Mouse (Mus musculus) lung, embryonic 14.5 days (tissue): ENCODE data around the gene Commd1. TPM values are rescaled to one million over a fixed set of nuclear protein-coding genes. Genes with fewer than 3 reads are reported as not detected.

Experiments used
- ATAC-seq: fragments of 200-750 bp; cut with Nextera tagmentation; 2 replicates; pipeline ENCODE4 v1.8.0; 2017; ENCODE audit warnings: mild to moderate bottlenecking, moderate TSS enrichment, moderate library complexity; ENCODE audit not compliant: insufficient read depth
- DNase-seq: peaks from one replicate; pipeline ENCODE4 v3.0.0-alpha.2; 2015
- H3K27ac ChIP-seq: fragments of 300-500 bp; sonication (generic); 2 replicates; pipeline ENCODE4 v1.5.1; 2014; ENCODE audit warnings: low read depth, mild to moderate bottlenecking, moderate library complexity
- H3K27me3 ChIP-seq: fragments of 300-500 bp; sonication (generic); 2 replicates; pipeline ENCODE4 v1.6.1; 2014; ENCODE audit warnings: low read length, control low read depth; ENCODE audit not compliant: insufficient read depth
- H3K36me3 ChIP-seq: fragments of 300-500 bp; sonication (generic); 2 replicates; pipeline ENCODE4 v1.6.1; 2014; ENCODE audit warnings: control low read depth; ENCODE audit not compliant: insufficient read depth
- H3K4me1 ChIP-seq: fragments of 300-500 bp; sonication (generic); 2 replicates; pipeline ENCODE4 v1.6.1; 2014; ENCODE audit warnings: antibody characterized with exemption, control low read depth; ENCODE audit not compliant: insufficient read depth
- H3K4me2 ChIP-seq: fragments of 300-500 bp; sonication (generic); 2 replicates; pipeline ENCODE4 v1.6.1; 2014; ENCODE audit warnings: mild to moderate bottlenecking
- H3K4me3 ChIP-seq: fragments of 300-500 bp; sonication (generic); 2 replicates; pipeline ENCODE4 v1.5.1; 2014; ENCODE audit warnings: low read depth, low read length
- H3K9ac ChIP-seq: fragments of 300-500 bp; sonication (generic); 2 replicates; pipeline ENCODE4 v1.6.1; 2014
- H3K9me3 ChIP-seq: fragments of 300-500 bp; sonication (generic); 2 replicates; pipeline ENCODE4 v1.6.1; 2016; ENCODE audit warnings: low read depth, low read length, control low read depth
- CTCF ChIP-seq: IDR thresholded peaks from 2 replicates; pipeline ENCODE4 v1.5.1; 2016; ENCODE audit warnings: antibody characterized with exemption, low read depth
- WGBS: fragments of 180-500 bp; shearing (Covaris S2); extraction: QIAGEN DNeasy Blood & Tissue Kit; methylation state at CpG from one replicate; pipeline ENCODE4 v1.1.7; 2014; 5-methylcytosine and 5-hydroxymethylcytosine counted together
- polyA plus RNA-seq: library from polyadenylated mRNA; unstranded; fragments of >200 nt; fragmentation: Nextera tagmentation; extraction: Ambion mirVana; gene quantifications from 2 replicates; pipeline ENCODE4 v1.2.1, GENCODE M21; 2014

Commd1 gene
- polyA plus RNA-seq, 1 experiment from 2014 or later, result 422 TPM

DNA sequence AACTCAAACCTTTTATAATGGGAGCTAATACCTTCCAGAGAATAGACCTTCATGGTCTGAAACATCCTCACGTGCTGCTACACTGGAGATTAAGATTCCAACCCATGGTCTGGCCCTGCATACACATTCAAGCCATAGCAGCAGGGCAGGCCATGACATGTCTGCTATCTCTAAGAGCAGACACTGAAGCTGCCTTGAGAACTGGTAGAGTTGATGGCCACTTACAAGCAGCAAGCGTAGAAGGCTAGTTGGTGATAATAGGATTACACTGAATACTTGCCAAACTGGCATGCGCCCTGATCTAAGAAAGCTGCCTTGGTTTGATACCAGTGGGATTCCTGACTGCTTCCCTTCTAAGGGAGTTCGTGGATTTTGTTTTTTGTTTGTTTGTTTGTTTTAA is 68.4 kb downstream of the Commd1 start:
- Histone ChIP-seq H3K4me1 (no peaks in the 10 kb centered on the region), H3K27ac (no peak overlapping the region), H3K9ac (no peak overlapping the region), H3K9me3 (no peaks in the 10 kb centered on the region), H3K4me3 (no peak overlapping the region), H3K27me3 (no peaks in the 10 kb centered on the region), H3K4me2 (no peak overlapping the region), H3K36me3 (no peaks in the 10 kb centered on the region)
- DNase-seq (no peak), ATAC-seq (no peak)
- no peak for TF ChIP-seq CTCF
- 75% methylated on average over 4 of the region's 4 CpGs for WGBS

DNA sequence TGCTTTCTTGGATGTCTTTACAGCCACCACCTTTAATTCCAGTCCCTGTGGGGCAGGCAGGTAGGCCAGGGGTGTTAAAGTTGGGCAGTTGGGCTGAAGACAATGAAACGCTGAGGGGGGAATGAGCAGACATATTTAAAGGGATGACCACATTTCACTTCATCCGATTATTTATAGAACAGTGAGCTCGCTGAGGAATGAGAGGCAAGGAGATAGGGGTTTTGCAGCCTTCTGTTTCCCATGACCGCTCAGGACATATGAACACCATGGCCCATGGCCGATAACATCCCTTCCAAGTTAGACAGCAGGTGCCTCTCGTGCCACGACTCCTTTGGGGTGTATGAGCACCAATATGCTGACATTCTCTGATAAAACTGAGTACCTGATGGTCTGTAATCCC is 70.4 kb downstream of the Commd1 start:
- H3K27ac ChIP-seq, result no peak overlapping the region
- H3K36me3 ChIP-seq, result no peaks in the 10 kb centered on the region
- no peaks in the 10 kb centered on the region for H3K9me3 ChIP-seq
- no peak overlapping the region for H3K4me2 ChIP-seq
- 85% methylated on average over 7 of the region's 7 CpGs for WGBS
- DNase-seq, result no peak
- TF ChIP-seq CTCF, result no peak
- H3K9ac ChIP-seq, result no peak overlapping the region
- ATAC-seq, result no peak
- H3K4me1 ChIP-seq, result no peaks in the 10 kb centered on the region
- H3K4me3 ChIP-seq, result no peak overlapping the region
- H3K27me3 ChIP-seq, result no peaks in the 10 kb centered on the region

DNA sequence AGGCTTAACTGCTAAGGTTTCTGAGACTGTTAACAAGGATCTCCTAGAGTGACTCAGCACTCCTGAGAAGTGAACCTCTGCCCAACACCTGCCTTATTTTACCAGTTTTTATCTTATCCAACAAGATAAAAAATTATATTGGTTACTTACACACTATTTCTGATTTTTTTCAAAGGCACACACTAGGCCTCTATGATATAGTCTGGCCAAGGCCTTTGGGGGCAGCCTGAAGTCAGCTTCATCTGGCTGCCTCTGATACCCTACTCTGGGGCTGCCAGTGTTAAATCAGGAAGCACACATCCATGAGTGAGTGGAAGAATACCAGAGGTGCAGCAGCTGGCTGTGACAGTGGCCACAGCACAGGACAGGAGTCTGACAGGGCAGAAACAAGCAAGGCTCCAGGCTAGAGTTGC is 75.7 kb downstream of the Commd1 start:
- no peak overlapping the region for H3K27ac ChIP-seq
- ATAC-seq (no peak), DNase-seq (no peak)
- no peaks in the 10 kb centered on the region for H3K27me3 ChIP-seq
- no peaks in the 10 kb centered on the region for H3K9me3 ChIP-seq
- TF ChIP-seq CTCF, result no peak
- H3K4me3 ChIP-seq, result no peak overlapping the region
- H3K4me2 ChIP-seq, result no peak overlapping the region
- no peak overlapping the region for H3K9ac ChIP-seq
- H3K4me1 ChIP-seq, result no peaks in the 10 kb centered on the region
- H3K36me3 ChIP-seq, result no peaks in the 10 kb centered on the region

DNA sequence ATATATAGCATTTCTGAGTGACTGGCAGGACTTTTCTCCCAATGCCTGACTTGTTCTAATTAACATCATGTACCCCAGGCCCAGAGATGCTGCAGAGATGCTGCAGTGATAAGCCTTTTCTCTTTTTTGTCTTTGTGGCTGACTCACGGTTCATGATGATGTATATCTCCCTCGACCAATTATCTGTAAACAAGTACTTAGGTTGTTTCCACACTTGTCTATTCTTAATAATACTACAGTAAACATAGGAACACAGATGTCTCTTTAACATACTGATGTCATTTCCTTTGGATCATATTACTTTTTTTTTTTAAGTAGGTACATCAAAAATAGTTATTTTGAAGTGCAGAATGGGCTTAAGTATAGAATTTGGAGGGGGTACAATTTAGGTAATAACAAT is 79.3 kb downstream of the Commd1 start:
- DNase-seq (no peak), ATAC-seq (no peak)
- Histone ChIP-seq H3K36me3 (peaks cover 11% of the 10 kb centered on the region; the same call in 1 of the 2 replicates), H3K27me3 (no peaks in the 10 kb centered on the region), H3K4me1 (no peaks in the 10 kb centered on the region), H3K27ac (no peak overlapping the region), H3K4me2 (no peak overlapping the region), H3K4me3 (no peak overlapping the region), H3K9ac (no peak overlapping the region), H3K9me3 (no peaks in the 10 kb centered on the region)
- 53% methylated on average over 2 of the region's 2 CpGs for WGBS
- no peak for TF ChIP-seq CTCF

DNA sequence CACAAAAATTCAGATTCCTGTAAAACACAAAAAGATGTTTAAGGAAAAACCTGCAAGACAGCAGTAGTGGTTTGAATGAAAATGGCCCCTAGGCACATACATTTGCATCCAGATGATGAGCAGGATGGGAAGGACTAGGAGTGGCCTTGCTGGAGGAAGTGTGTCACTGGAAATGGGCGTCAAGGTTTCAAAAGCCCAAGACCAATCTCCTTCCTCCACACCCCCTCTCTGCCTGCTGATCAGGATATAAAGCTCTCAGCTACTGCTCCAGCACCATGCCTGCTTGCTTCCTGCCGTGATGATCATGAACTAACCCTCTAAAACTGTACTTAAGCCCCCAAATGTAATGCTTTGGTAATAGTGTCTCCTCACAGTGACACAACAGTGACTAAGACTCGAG is 82.1 kb downstream of the Commd1 start:
- DNase-seq (no peak), ATAC-seq (no peak)
- Histone ChIP-seq H3K9me3 (no peaks in the 10 kb centered on the region), H3K4me1 (no peaks in the 10 kb centered on the region), H3K27me3 (no peaks in the 10 kb centered on the region), H3K4me2 (no peak overlapping the region), H3K36me3 (peaks cover 11% of the 10 kb centered on the region; the same call in 1 of the 2 replicates), H3K9ac (no peak overlapping the region), H3K27ac (no peak overlapping the region), H3K4me3 (no peak overlapping the region)
- no peak for TF ChIP-seq CTCF
- 76% methylated on average over 3 of the region's 3 CpGs for WGBS

DNA sequence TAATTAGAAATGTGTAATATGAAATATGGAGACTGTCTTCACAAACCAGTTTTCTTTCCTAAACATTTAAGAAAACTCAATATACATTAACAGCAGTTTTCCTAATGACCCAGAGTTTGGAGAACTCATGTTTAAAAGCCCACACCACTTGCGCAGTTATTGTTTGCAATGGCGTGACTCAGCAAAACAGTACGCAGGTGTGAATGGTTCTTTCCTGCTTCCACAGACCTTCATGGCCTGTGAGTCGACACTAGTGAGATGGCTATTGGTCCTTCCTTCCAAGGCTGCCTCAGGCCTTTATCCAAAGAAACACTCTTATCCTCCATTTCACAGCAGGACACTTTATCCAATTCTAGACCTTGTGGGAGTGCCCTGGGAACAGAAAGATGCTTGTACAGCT is 84.5 kb downstream of the Commd1 start:
- H3K4me1 ChIP-seq, result no peaks in the 10 kb centered on the region
- H3K9ac ChIP-seq, result no peak overlapping the region
- H3K27me3 ChIP-seq, result no peaks in the 10 kb centered on the region
- no peak overlapping the region for H3K4me3 ChIP-seq
- ATAC-seq (no peak), DNase-seq (no peak)
- no peak for TF ChIP-seq CTCF
- H3K9me3 ChIP-seq, result no peaks in the 10 kb centered on the region
- no peak overlapping the region for H3K27ac ChIP-seq
- H3K4me2 ChIP-seq, result no peak overlapping the region
- H3K36me3 ChIP-seq, result peaks cover 11% of the 10 kb centered on the region; the same call in 1 of the 2 replicates
- WGBS, result 91% methylated on average over 4 of the region's 4 CpGs

DNA sequence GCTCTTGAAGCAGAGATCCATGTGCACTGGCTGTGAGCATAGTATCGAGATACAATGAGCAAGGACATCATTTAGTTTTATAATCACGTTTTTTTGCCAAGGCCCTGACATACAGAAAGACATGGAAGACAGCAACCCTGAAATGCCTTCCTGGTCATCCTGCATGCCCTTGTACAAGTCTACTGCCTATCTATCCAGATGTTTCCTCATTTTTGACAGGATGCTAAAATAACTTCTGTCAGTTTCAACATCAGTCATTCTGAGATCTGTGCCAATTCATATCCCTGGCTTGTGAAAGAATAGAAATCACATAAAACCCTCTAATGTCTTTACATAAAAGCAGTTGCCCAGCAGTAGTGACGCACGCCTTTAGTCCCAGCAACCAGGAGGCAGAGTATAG is 85.1 kb downstream of the Commd1 start:
- ATAC-seq (no peak), DNase-seq (no peak)
- Histone ChIP-seq H3K27ac (no peak overlapping the region), H3K27me3 (no peaks in the 10 kb centered on the region), H3K4me1 (no peaks in the 10 kb centered on the region), H3K36me3 (peaks cover 11% of the 10 kb centered on the region; the same call in 1 of the 2 replicates), H3K4me3 (no peak overlapping the region), H3K4me2 (no peak overlapping the region), H3K9ac (no peak overlapping the region), H3K9me3 (no peaks in the 10 kb centered on the region)
- no peak for TF ChIP-seq CTCF
- WGBS, result 87% methylated on average over 4 of the region's 4 CpGs

DNA sequence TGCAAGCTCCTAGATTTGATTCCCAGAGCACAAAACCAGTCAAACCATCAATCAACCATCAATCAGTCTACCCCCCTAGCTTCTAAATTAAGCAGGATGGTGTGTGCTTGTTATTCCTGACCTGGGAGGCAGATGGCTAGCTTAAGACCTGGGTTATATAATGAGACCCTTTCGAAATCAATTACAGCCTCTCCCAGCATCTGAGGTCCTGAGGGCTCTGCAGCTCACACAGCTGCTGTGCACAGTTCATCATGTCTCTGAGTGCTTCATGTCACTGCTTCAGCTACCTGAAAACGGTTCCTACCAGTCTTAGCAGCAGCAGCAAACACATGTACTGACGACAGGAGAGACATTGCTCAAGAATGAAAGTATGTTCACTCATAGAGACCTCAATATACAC is 89.1 kb downstream of the Commd1 start:
- H3K4me3 ChIP-seq, result no peak overlapping the region
- H3K27me3 ChIP-seq, result no peaks in the 10 kb centered on the region
- no peak for TF ChIP-seq CTCF
- H3K36me3 ChIP-seq, result no peaks in the 10 kb centered on the region
- no peak overlapping the region for H3K9ac ChIP-seq
- H3K9me3 ChIP-seq, result no peaks in the 10 kb centered on the region
- no peak overlapping the region for H3K4me2 ChIP-seq
- no peaks in the 10 kb centered on the region for H3K4me1 ChIP-seq
- ATAC-seq (no peak), DNase-seq (no peak)
- WGBS, result 60% methylated on average over 3 of the region's 3 CpGs
- H3K27ac ChIP-seq, result no peak overlapping the region
